Mouse (Mus musculus) subcutaneous adipose tissue, adult 2 months (tissue): Measurements from ENCODE around the gene Hnrnph1. TPM values are rescaled to one million over a fixed set of nuclear protein-coding genes. Genes with fewer than 3 reads are reported as not detected.

ENCODE experiments used
- polyA plus RNA-seq: library from polyadenylated mRNA; depleted of rRNA; stranded (reverse); fragments of >200 nt; gene quantifications from 2 replicates; pipeline ENCODE4 v1.2.3, GENCODE M21; 2012; ENCODE audit warnings: low replicate concordance; rRNA removed

The Hnrnph1 gene
- 52.9 and 126 TPM in 2 replicates for polyA plus RNA-seq

DNA sequence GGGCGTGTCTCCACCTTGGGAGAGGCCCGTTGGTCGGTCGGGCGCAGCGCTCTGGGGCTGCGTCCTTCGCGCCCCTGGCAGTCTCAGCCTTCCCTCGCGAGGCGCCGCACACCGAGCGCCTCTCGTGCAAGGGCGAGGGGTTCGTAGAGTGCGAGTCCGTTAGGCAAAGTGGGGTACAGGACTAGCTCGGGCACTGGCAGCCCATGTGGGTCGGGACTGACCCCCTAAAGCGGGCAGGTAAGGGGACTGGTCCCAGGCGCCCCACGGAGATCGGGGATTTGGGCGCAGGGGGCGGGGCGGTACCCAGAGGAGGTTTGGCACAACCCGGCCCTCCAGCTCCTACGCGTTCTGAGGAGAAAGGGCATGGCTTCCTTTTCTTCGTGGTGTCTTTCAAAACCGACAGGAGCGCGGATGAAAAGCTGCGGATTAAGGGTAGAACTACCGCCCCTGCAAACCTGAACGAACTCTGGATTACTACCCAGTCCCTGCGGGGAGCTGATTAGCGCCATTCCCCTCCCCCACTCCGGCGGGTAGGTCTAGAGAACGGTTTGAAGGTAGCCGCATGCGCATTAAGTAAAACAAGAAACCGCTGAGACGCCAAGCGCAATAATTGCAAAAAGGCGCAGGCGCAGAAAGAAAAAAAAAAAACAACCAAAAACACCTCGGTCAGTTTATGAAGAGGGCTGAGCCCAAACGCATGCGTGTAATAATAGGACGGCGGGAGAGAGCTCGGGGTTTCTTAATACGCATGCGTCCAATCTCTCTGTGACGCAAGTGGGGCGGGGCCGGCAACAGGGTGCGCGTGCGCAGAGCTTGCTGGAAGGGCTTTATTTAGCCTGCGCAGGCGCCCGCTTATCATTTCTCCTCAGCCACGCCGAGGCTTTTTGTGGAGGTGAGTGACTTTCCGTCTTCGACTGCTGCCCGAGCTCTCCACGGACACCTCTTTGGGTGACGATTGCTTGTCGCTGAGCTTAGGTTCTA is at the start of gene Hnrnph1:
Gene Hnrnph1, plus strand, starts transcription at position 80 of the 981 bp plus-strand sequence.

DNA sequence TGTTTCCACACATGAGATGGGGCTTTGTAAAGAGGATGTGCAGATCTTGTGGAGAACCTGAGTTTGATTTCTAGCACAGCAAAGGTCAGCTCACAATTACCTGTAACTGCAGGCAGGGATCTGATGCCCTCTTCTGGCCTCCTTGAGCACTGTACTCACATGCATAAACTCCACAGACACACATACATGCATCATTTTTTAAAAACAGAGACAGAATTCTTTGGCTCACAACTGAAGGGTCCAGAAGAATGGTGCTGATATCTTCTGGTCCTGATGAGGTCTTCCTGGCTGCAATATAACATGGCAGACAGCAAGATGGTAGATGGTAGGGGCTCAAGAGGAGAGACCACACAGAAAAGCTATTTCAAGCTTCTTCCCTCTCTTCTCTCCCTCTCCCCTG is 22.6 kb upstream of the Hnrnph1 start, which contains the start of gene Cby3:
Gene Cby3, plus strand, starts transcription at position 301 of the 400 bp plus-strand sequence.

DNA sequence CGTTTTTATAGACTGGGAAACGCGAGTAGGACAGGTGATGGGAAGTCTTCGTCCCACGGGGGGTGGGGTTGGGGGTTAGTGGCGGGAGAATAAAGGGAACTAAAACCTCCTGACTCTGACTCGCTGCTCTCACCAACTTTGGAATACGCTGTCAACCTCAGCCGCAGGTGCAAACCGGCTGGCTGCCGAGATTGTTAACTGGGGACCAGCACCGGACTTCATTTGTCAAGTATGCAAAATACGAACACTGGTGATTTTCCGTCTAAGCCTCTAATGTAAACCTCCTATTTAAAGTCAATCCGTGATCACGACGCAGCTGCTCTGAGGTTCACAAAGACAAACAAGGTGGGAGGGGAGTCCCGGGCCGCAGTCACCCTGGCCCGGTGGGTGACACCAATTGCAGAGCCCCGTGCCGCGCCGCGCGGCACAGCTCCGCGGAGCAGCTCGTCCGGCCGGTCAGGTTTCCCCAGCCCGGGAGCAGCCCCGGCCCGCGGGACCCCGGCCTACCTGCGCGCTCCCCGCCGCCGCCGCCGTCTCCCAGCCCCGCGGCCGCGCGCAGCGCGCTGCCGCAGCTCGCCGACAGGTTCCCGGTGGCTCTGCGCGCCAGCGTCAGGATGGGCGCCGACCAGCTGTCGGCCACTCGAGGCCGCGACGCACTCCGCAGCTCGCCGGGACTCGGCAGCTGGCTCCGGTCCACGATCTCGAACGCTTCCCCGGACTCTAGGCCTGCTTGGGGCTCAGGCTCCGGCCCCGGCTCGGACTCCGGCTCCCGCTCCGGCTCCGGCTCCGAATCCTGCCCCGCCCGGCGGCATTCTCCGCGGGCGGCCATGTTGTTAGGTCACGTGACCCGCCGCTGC is 53.7 kb downstream of the Hnrnph1 start, which contains the start of gene Rufy1:
Gene Rufy1, minus strand, starts transcription at position 849 of the 857 bp plus-strand sequence.

Other genes with a start within 250 kb of the Hnrnph1 start
- gene Tbc1d9b, start 245.6 kb upstream of the Hnrnph1 start, polyA plus RNA-seq = 82.0 and 84.1 TPM in 2 replicates
- 9.3 and 13.9 TPM in 2 replicates for gene Mrnip, start 202.5 kb upstream of the Hnrnph1 start, polyA plus RNA-seq
- 261 TPM in 2 replicates for gene Sqstm1, start 166.2 kb upstream of the Hnrnph1 start, polyA plus RNA-seq
- 112 and 147 TPM in 2 replicates for gene Mgat4b, start 166.1 kb upstream of the Hnrnph1 start, polyA plus RNA-seq
- 196 and 578 TPM in 2 replicates for gene Ltc4s, start 138.4 kb upstream of the Hnrnph1 start, polyA plus RNA-seq
- 11.4 and 25.9 TPM in 2 replicates for gene Maml1, start 84.7 kb upstream of the Hnrnph1 start, polyA plus RNA-seq
- gene Canx, start 51.3 kb upstream of the Hnrnph1 start, polyA plus RNA-seq = 48.7 and 71.6 TPM in 2 replicates
- 0.33 TPM in 1 of 2 replicates, not detected in the other for gene Cby3, start 22.5 kb upstream of the Hnrnph1 start, polyA plus RNA-seq
- 15.4 and 17.6 TPM in 2 replicates for gene Rufy1, start 54.1 kb downstream of the Hnrnph1 start, polyA plus RNA-seq
- 64.4 and 76.1 TPM in 2 replicates for gene Adamts2, start 225.1 kb downstream of the Hnrnph1 start, polyA plus RNA-seq